Mouse (Mus musculus) embryonic fibroblast, embryonic 13.5 days (primary cell): ENCODE measurements around the gene Rab5if.

Experiments
- CTCF ChIP-seq: IDR thresholded peaks from 2 replicates; pipeline ENCODE4 v1.5.1; 2011; ENCODE audit warnings: mild to moderate bottlenecking, control low read depth, low read length, moderate library complexity, borderline replicate concordance; ENCODE audit not compliant: insufficient read depth
- POLR2A ChIP-seq: IDR thresholded peaks from 2 replicates; pipeline ENCODE4 v1.6.1; 2011; ENCODE audit warnings: low read depth, mild to moderate bottlenecking, control low read depth, low read length, moderate library complexity

DNA sequence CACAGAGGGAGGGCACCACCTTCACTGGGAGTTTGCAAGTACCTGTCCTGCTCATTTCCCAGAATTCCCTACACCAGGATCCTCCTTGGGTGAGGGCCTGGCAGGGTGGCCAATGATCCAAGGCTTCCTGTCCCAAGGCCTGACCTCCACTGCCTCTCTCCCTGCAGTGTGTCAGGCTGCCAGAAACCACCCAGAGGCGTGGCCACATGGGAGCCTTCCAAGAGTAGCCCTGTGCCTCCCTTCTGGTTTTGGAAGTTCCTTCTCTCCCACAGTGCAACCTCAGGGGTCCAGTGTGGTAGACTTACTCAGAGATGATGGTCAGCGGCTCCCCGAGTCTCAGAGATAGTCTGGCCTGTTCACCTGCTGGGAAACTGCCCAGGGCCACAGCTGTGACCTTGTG, 16.6 kb downstream of the Rab5if start:
- no peak for TF ChIP-seq POLR2A
- no peak for TF ChIP-seq CTCF
